Mouse (Mus musculus) urinary bladder, postnatal 10 days (tissue): Measurements from ENCODE around the gene Vmn1r159.
"Not testable (repeated sequence)": the region's sequence is repeated elsewhere in the genome, so short reads cannot be mapped to it uniquely, and the experiment has no call there.

Source experiments
- DNase-seq: peaks from one replicate; pipeline ENCODE4 v3.0.0; 2022; ENCODE audit warnings: low spot score

The Vmn1r159 gene

GRCm38 (mm10) chr7:22843505-22843904 is at the start of gene Vmn1r159:
Gene Vmn1r159 (minus strand): TSS chr7:22843605.
- not testable (repeated sequence) for DNase-seq

- DNase-seq: not testable (repeated sequence)
These were observed 27.5 kb upstream of the Vmn1r159 start, which contains the start of gene Vmn1r160 for GRCm38 (mm10) chr7:22870924-22871323. Gene Vmn1r160 (plus strand): TSS chr7:22871224.
